Mouse (Mus musculus) embryonic facial prominence, embryonic 11.5 days (tissue): ENCODE data around the gene Kcnt2. TPM values are rescaled to one million over a fixed set of nuclear protein-coding genes. Genes with fewer than 3 reads are reported as not detected.

Source experiments
- polyA plus RNA-seq: library from polyadenylated mRNA; unstranded; fragments of >200 nt; fragmentation: Nextera tagmentation; extraction: Ambion mirVana; gene quantifications from 2 replicates; pipeline ENCODE4 v1.2.1, GENCODE M21; 2014

Kcnt2 gene
- polyA plus RNA-seq, 1 experiment from 2014 or later: 0.56 TPM

Other genes starting within 250 kb of the Kcnt2 start
- 1.8 and 2.6 TPM in 2 replicates for gene Cfh, start 62.4 kb upstream of the Kcnt2 start, polyA plus RNA-seq